Mouse (Mus musculus) brain, embryonic 14.5 days (tissue): ENCODE measurements around the gene Grn.

Experiments used
- CTCF ChIP-seq: fragments of 200-500 bp; IDR thresholded peaks from 2 replicates; pipeline ENCODE4 v1.5.1; 2012; ENCODE audit warnings: inconsistent platforms, mild to moderate bottlenecking, moderate library complexity, borderline replicate concordance; ENCODE audit not compliant: insufficient read depth, insufficient read length; ENCODE audit errors: extremely low read depth
- POLR2A ChIP-seq: fragments of 200-500 bp; IDR thresholded peaks from 2 replicates; pipeline ENCODE4 v1.6.1; 2012; ENCODE audit warnings: mild to moderate bottlenecking, inconsistent platforms, borderline replicate concordance; ENCODE audit not compliant: poor library complexity, insufficient read depth, insufficient read length, severe bottlenecking; ENCODE audit errors: extremely low read depth

DNA sequence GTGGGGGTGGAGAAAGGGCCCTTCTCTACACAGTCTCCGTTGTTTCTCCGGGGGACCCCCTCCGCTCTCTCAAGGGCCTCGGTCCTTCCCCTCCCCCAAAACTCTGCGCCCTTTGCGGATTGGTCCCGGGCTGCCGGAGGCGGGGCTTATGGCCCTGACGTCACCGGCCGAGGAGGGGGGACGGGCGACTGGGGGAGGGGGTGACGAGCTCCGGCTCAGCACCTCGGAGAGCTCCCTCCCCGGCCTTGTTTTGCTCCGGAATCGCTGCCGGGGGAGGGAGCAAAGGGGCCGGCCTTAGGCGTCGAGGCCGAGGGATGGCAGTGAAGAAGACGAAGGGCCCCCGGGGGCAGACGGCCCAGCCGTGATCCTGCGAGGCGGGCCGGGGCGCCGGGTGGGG lies 36.9 kb upstream of the Grn start, which contains the start of gene Rundc3a:
- TF ChIP-seq CTCF (no peak), POLR2A (peak; percentile 14; the same call in 1 of the 2 replicates)
